In the genomic region with DNA sequence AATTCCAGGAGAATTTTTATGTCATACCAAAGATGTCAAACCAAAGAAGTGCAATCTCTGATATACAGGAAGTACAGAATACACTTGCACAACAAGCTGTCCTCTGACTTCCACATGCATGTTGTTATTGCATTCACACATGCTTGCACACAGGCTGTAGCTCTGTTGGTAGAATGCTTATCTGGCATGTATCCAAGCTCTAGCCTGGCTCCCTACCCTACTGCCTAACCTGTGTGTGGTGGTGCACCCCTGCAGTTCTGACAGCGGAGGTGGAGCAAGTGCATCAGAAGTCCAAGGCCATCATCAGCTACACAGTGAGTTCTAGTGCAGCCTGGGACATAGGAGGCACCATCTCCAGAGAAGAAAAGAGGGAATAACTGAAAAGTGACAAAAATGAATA, we compare ENCODE assay signal across 10 mouse cellular contexts. TPM values are rescaled to one million over a fixed set of nuclear protein-coding genes. Genes with fewer than 3 reads are reported as not detected.
DNase-seq lines count a peak whose midpoint lies in the region; ATAC-seq and TF ChIP-seq lines count a peak whose summit lies in the region.
"Had no signal": no experiment of that assay in that cellular context is flagged by ENCODE, and none has a peak within 500 bp of the region (broad histone marks: within the 10 kb centered on the region; RNA-seq: fewer than 3 reads in every experiment).

No protein-coding gene starts in this region.

- no peaks in the 10 kb centered on the region for H3K9me3 ChIP-seq in forebrain, embryonic 15.5 days
- no peaks in the 10 kb centered on the region for H3K9me3 ChIP-seq in forebrain, postnatal 0 days (ENCODE audit: low read length)
- H3K9me3 ChIP-seq in hindbrain, postnatal 0 days (ENCODE audit: low read length): no peaks in the 10 kb centered on the region
- H3K9me3 ChIP-seq: neural tube, embryonic 12.5 days had no signal

- no peak overlapping the region for H3K27ac ChIP-seq in forebrain, embryonic 15.5 days (replicated peaks)
- H3K27ac ChIP-seq in forebrain, postnatal 0 days (ENCODE audit: low read depth, low read length): no peak overlapping the region
- H3K27ac ChIP-seq in hindbrain, postnatal 0 days: no peak overlapping the region
- H3K27ac ChIP-seq: neural tube, embryonic 12.5 days had no signal

- no peak for TF ChIP-seq CTCF in forebrain, postnatal 0 days (IDR thresholded peaks at IDR 0.05; ENCODE audit: low read depth)
- TF ChIP-seq CTCF in hindbrain, postnatal 0 days (IDR thresholded peaks at IDR 0.05; ENCODE audit: low read depth): no peak

- ATAC-seq in forebrain, embryonic 15.5 days (replicated peaks): peak; percentile 68
- ATAC-seq in forebrain, postnatal 0 days: no peak; the same call in 1 of the 2 replicates
- ATAC-seq in hindbrain, postnatal 0 days: 0 out of 2 replicates have a peak, but pooled peaks have one; percentile 53

- H3K4me3 ChIP-seq in forebrain, embryonic 15.5 days: no peak overlapping the region
- H3K4me3 ChIP-seq in forebrain, postnatal 0 days (ENCODE audit: low read depth, low read length): no peak overlapping the region
- no peak overlapping the region for H3K4me3 ChIP-seq in hindbrain, postnatal 0 days (ENCODE audit: low read length)
- H3K4me3 ChIP-seq: neural tube, embryonic 12.5 days had no signal

- H3K36me3 ChIP-seq in forebrain, embryonic 15.5 days: no peaks in the 10 kb centered on the region
- no peaks in the 10 kb centered on the region for H3K36me3 ChIP-seq in forebrain, postnatal 0 days (ENCODE audit: insufficient read depth)
- H3K36me3 ChIP-seq in hindbrain, postnatal 0 days (ENCODE audit: insufficient read depth, low read length): no peaks in the 10 kb centered on the region
- H3K36me3 ChIP-seq: neural tube, embryonic 12.5 days had no signal

- 62% methylated on average over 1 of the region's 1 CpGs for WGBS in forebrain, embryonic 15.5 days
- 64% methylated on average over 1 of the region's 1 CpGs for WGBS in forebrain, postnatal 0 days
- 43% methylated on average over 1 of the region's 1 CpGs for WGBS in hindbrain, postnatal 0 days

- peaks cover 10% of the 10 kb centered on the region for H3K4me1 ChIP-seq in forebrain, embryonic 15.5 days
- H3K4me1 ChIP-seq in forebrain, postnatal 0 days (ENCODE audit: insufficient read depth): peaks cover 4% of the 10 kb centered on the region; the same call in 1 of the 2 replicates
- 0 out of 2 replicates have a peak, but pooled peaks cover 4% of the 10 kb centered on the region for H3K4me1 ChIP-seq in hindbrain, postnatal 0 days (ENCODE audit: insufficient read depth, low read length)

- H3K9ac ChIP-seq in forebrain, embryonic 15.5 days (replicated peaks): no peak overlapping the region
- H3K9ac ChIP-seq in forebrain, postnatal 0 days: no peak overlapping the region
- H3K9ac ChIP-seq in hindbrain, postnatal 0 days (replicated peaks; ENCODE audit: low read length): no peak overlapping the region
- H3K9ac ChIP-seq: neural tube, embryonic 12.5 days had no signal

- no peak for DNase-seq in forebrain, postnatal 0 days
- DNase-seq in lung, postnatal 36 days: peak; percentile 56
- DNase-seq in lung, postnatal 4 days: no peak
- DNase-seq in hindbrain, postnatal 0 days (ENCODE audit: low spot score): peak; percentile 46
- DNase-seq in naive thymus-derived CD4-positive, alpha-beta T cell, adult 2 months (ENCODE audit: low read depth): peak; percentile 24
- DNase-seq in right cerebral cortex, postnatal 14 days: no peak
- DNase-seq in spleen, adult 12 weeks (ENCODE audit: low spot score): no peak
- DNase-seq: adrenal gland, postnatal 14 days had no signal

- H3K4me2 ChIP-seq in forebrain, embryonic 15.5 days (replicated peaks): no peak overlapping the region
- no peak overlapping the region for H3K4me2 ChIP-seq in forebrain, postnatal 0 days (ENCODE audit: low read depth)
- H3K4me2 ChIP-seq in hindbrain, postnatal 0 days (ENCODE audit: low read depth, low read length): no peak overlapping the region
- H3K4me2 ChIP-seq: neural tube, embryonic 12.5 days had no signal

- H3K27me3 ChIP-seq in forebrain, embryonic 15.5 days: no peaks in the 10 kb centered on the region
- H3K27me3 ChIP-seq in forebrain, postnatal 0 days (ENCODE audit: insufficient read depth, low read length): no peaks in the 10 kb centered on the region
- no peaks in the 10 kb centered on the region for H3K27me3 ChIP-seq in hindbrain, postnatal 0 days (ENCODE audit: insufficient read depth, low read length)
- H3K27me3 ChIP-seq: neural tube, embryonic 12.5 days had no signal

RNA-seq across cellular contexts. Expression of gene Ap4s1, which starts 12.0 kb away (rescaled TPM):
- 43.3 and 46.4 TPM in 2 replicates for polyA plus RNA-seq in forebrain, embryonic 15.5 days (2015; fragmentation: Nextera tagmentation; extraction: Ambion mirVana)
- 41.6 and 57.0 TPM in 2 replicates for total RNA-seq in forebrain, postnatal 0 days (2014; rRNA removed)
- 60.2 and 65.6 TPM in 2 replicates for polyA plus RNA-seq in forebrain, postnatal 0 days (2015; fragmentation: Nextera tagmentation; extraction: Ambion mirVana)
- total RNA-seq in hindbrain, postnatal 0 days (2014; rRNA removed): 18.3 and 33.9 TPM in 2 replicates
- polyA plus RNA-seq in hindbrain, postnatal 0 days (2015; fragmentation: Nextera tagmentation; extraction: Ambion mirVana): 68.1 and 70.2 TPM in 2 replicates

RNA-seq across cellular contexts. Expression of gene Strn3, which starts 12.9 kb away (rescaled TPM):
- polyA plus RNA-seq in forebrain, embryonic 15.5 days (2015; fragmentation: Nextera tagmentation; extraction: Ambion mirVana): 41.3 and 44.3 TPM in 2 replicates
- total RNA-seq in forebrain, postnatal 0 days (2014; rRNA removed): 85.3 and 92.8 TPM in 2 replicates
- 25.6 and 30.8 TPM in 2 replicates for polyA plus RNA-seq in forebrain, postnatal 0 days (2015; fragmentation: Nextera tagmentation; extraction: Ambion mirVana)
- 44.1 and 44.3 TPM in 2 replicates for total RNA-seq in hindbrain, postnatal 0 days (2014; rRNA removed)
- 30.2 and 30.8 TPM in 2 replicates for polyA plus RNA-seq in hindbrain, postnatal 0 days (2015; fragmentation: Nextera tagmentation; extraction: Ambion mirVana)

Comparison
In these comparisons a context has a peak if more than half of its experiments do, and no peak if none do; other contexts are left out.
1. DNase-seq: peak in lung, postnatal 36 days (single experiment), hindbrain, postnatal 0 days (single experiment) and naive thymus-derived CD4-positive, alpha-beta T cell, adult 2 months (single experiment); none in forebrain, postnatal 0 days (single experiment), lung, postnatal 4 days (0 of 2), right cerebral cortex, postnatal 14 days (single experiment) and spleen, adult 12 weeks (single experiment).